Mouse (Mus musculus): ENCODE measurements around the gene Cdc14a.

DNA sequence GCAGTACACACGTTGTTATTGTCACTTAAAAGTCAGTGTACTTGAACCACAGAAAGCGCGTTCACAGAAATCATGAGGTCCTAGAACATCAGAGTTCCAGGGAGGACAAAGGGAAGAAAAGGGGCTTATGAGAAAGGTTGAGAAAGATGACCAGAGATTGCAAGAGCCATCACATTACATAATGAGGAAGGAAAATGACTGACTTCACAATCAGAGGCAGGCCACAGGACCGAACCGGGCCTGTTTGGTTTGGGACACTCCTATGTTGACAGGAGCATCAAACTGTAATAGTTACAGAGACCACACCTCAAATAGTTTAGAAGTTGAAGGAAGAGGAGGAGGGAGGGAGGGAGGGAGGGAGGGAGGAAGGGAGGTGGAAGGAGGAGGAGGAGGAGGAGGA is 86.0 kb downstream of the Cdc14a start:
- TF ChIP-seq CTCF (IDR thresholded peaks at IDR 0.05; ENCODE audit: low read depth, low read length): no peak
- no peak for TF ChIP-seq GATA1 (IDR thresholded peaks at IDR 0.05; ENCODE audit: borderline replicate concordance, low read length)
- TF ChIP-seq TAL1 (conservative IDR thresholded peaks at IDR 0.05; ENCODE audit: low read depth, low read length): no peak
- TF ChIP-seq POLR2AphosphoS5 (IDR thresholded peaks at IDR 0.05; ENCODE audit: insufficient replicate concordance, low read depth, low read length): no peak

Data from G1E (cell line).